Mouse (Mus musculus) mammary gland, adult 2 months (tissue): Measurements from ENCODE around the gene Fbh1. TPM values are rescaled to one million over a fixed set of nuclear protein-coding genes. Genes with fewer than 3 reads are reported as not detected.

ENCODE experiments used
- polyA plus RNA-seq: library from polyadenylated mRNA; depleted of rRNA; stranded (reverse); fragments of >200 nt; gene quantifications from 2 replicates; pipeline ENCODE4 v1.2.3, GENCODE M21; 2012; ENCODE audit warnings: low replicate concordance; rRNA removed

The Fbh1 gene
- polyA plus RNA-seq: 45.3 and 59.4 TPM in 2 replicates

DNA sequence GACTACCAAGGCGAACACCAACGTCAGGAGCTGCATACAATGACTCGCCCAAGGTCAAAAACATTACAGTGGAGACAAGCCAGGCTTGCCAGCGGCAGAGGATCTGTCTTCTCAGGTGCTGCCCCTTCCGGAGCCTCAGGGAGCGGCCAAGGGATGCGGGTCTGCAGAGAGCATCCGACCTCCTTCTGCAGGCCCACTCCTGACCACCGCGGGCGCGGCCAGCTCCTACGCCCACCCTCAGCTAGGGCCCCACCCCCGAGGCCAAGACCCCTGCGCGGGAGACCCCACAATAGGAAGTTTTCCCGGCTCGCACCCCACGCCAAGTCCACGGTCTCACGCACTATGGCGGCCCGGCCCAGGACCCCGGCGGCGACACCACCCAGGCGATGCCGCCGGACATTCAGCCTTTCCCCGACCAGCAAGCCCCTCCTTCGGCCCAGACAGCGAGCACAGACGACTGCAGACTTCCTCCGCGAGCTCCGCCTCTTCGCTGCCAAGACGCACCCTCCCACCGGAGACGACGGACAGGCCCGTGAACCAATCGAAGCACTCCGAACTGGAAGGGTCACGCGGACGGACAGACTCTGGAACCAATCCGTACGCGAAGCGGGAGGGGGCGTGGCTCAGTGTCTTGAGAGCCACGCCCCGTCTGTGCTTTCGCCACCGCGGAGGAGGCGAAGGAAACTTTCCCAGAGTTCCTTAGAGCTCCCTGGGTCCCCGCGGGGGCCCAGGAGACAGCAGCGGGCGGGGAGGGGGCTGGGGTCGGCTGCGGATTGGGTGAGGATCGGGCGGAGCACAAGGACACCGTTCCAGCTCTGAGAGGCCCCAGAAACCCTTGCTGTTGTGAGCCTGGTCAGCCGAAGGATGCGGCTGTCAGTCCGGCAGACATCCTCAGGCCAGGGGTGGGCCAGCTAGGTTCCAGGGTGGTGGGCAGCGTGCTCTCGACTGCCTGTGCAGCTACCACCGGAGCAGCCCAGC is at the start of gene Fbh1, which contains the start of gene Ankrd16:
TSS of gene Fbh1 (minus strand) at position 492 of the 978 bp plus-strand sequence.
TSS of gene Ankrd16 (plus strand) at position 786 of the 978 bp plus-strand sequence.

GRCm38 (mm10) chr2:11705201-11706025 is 72.0 kb downstream of the Fbh1 start, which contains the start of gene Il15ra:
Il15ra (plus strand) TSS chr2:11705290.

Other genes starting within 250 kb of the Fbh1 start
- 116 and 212 TPM in 2 replicates for gene Pfkfb3, start 223.5 kb downstream of the Fbh1 start, polyA plus RNA-seq
- 32.3 and 41.1 TPM in 2 replicates for gene Rbm17, start 173.4 kb downstream of the Fbh1 start, polyA plus RNA-seq
- not detected in 2 replicates for gene Gm17490, start 151.3 kb downstream of the Fbh1 start, polyA plus RNA-seq
- gene Il2ra, start 134.8 kb downstream of the Fbh1 start, polyA plus RNA-seq: 2.5 and 3.7 TPM in 2 replicates
- 83.0 and 91.8 TPM in 2 replicates for gene Il15ra, start 72.3 kb downstream of the Fbh1 start, polyA plus RNA-seq
- gene Ankrd16, start 294 bp upstream of the Fbh1 start, polyA plus RNA-seq: 64.7 and 79.6 TPM in 2 replicates